Mouse (Mus musculus) hindbrain, embryonic 10.5 days (tissue): ENCODE results near the gene Mtor. TPM values are rescaled to one million over a fixed set of nuclear protein-coding genes. Genes with fewer than 3 reads are reported as not detected.

Experiments used
- DNase-seq: peaks from one replicate; pipeline ENCODE4 v3.0.0-alpha.2; 2017; ENCODE audit warnings: low spot score
- H3K27ac ChIP-seq: fragments of 300-500 bp; sonication (generic); 2 replicates; pipeline ENCODE4 v1.5.1; 2016; ENCODE audit warnings: mild to moderate bottlenecking, moderate library complexity
- H3K27me3 ChIP-seq: fragments of 300-500 bp; sonication (generic); 2 replicates; pipeline ENCODE4 v1.6.1; 2016; ENCODE audit warnings: mild to moderate bottlenecking; ENCODE audit not compliant: poor library complexity, insufficient read depth, severe bottlenecking
- H3K36me3 ChIP-seq: fragments of 300-500 bp; sonication (generic); 2 replicates; pipeline ENCODE4 v1.6.1; 2016; ENCODE audit warnings: mild to moderate bottlenecking, moderate library complexity
- H3K4me1 ChIP-seq: fragments of 300-500 bp; sonication (generic); replicated peaks from 2 replicates; pipeline ENCODE4 v1.6.1; 2016; ENCODE audit warnings: mild to moderate bottlenecking
- H3K4me3 ChIP-seq: fragments of 300-500 bp; sonication (generic); 2 replicates; pipeline ENCODE4 v1.5.1; 2016; ENCODE audit warnings: mild to moderate bottlenecking, moderate library complexity
- H3K9me3 ChIP-seq: fragments of 300-500 bp; sonication (generic); 2 replicates; pipeline ENCODE4 v1.6.1; 2016; ENCODE audit warnings: mild to moderate bottlenecking, moderate library complexity
- WGBS: fragments of 180-500 bp; shearing (Covaris S2); methylation state at CpG from one replicate; pipeline ENCODE4 v1.1.7; 2016; 5-methylcytosine and 5-hydroxymethylcytosine counted together
- polyA plus RNA-seq: library from polyadenylated mRNA; unstranded; fragments of >200 nt; fragmentation: Nextera tagmentation; extraction: Ambion mirVana; gene quantifications from 2 replicates; pipeline ENCODE4 v1.2.1, GENCODE M21; 2016

Mtor gene
- polyA plus RNA-seq, 1 experiment from 2014 or later = 25.3 TPM

DNA sequence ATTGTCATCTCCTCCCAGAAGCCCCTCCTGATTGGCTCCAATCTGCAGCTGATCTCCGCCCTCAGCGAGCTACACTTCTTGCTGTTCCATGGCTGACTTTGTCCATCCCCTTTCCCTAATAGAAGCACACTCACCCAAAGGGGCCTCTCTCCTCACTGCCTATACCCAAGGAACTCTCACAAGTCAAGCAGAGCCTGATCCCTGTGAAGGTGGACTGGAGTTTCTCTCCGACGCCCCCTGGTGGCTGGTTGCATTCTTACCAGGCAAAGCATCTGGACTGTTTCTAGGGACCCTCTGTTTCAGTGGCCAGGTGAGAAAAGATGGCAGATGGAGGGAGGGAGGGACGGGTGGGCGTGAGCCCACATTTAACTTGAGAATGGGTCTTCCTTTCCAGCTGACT is 18.7 kb upstream of the Mtor start:
- Histone ChIP-seq H3K36me3 (peaks cover 16% of the 10 kb centered on the region), H3K27me3 (0 out of 2 replicates have a peak, but pooled peaks cover 3% of the 10 kb centered on the region), H3K4me3 (no peak overlapping the region), H3K9me3 (no peaks in the 10 kb centered on the region), H3K27ac (0 out of 2 replicates have a peak overlapping the region, but pooled peaks have one; percentile 50), H3K4me1 (peaks cover 37% of the 10 kb centered on the region)
- 24% methylated on average over 6 of the region's 6 CpGs for WGBS
- DNase-seq = peak; percentile 79

DNA sequence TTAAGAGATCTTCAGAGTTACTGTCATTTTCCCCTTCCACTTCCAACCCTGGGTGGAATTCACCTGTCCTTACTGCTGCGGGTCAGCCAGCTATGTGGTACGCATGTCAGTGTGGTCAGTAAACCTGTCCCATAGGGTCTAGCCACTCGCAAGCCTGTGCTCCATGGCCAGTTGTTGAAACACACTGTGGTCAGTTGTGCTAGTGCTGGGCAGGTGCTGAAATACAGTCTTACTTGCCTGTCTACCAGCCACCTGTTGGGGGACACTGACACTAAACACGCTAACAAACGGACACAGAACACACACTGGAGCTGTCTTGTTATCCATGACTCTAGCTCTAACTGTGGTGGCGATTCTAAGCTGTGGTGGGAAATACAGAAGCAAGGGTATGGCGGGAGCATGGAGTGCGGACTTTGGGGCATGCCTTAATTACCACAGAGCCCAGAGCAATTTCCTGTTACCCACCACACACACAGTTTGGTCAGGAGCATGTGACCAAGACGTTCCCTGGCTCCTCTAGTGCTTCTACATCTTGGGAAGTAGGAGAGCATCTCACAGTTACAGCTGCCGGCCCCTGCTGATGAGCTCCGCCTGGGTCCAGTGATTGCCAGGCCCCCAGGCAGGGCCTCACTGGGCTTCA is 17.4 kb upstream of the Mtor start:
- H3K4me1 ChIP-seq = peaks cover 24% of the 10 kb centered on the region
- H3K9me3 ChIP-seq = no peaks in the 10 kb centered on the region
- no peak overlapping the region for H3K27ac ChIP-seq
- H3K36me3 ChIP-seq = peaks cover 24% of the 10 kb centered on the region
- WGBS = 90% methylated on average over 11 of the region's 11 CpGs
- 0 out of 2 replicates have a peak, but pooled peaks cover 3% of the 10 kb centered on the region for H3K27me3 ChIP-seq
- no peak overlapping the region for H3K4me3 ChIP-seq
- DNase-seq = no peak

DNA sequence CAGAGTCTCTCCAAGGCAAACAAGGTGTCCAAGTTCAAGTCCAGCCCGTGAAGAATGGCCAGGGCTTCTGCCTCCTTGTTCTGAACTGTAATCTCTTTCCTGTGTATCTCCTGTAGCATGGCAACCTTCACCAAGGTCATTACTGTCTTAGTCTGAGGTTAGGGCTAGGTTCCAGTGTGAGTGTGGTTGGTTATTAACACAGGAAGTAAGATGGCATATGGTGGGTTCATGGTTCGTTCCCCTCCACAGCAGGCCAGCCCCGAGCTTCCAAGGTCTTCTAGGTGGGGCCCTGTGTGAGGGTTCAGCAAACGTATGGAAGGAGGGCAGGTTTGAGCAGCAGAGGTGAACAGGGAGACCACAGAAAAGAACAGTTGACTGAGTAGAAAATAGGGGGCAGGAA is 15.9 kb upstream of the Mtor start:
- WGBS = 89% methylated on average over 4 of the region's 4 CpGs
- no peak overlapping the region for H3K4me3 ChIP-seq
- 0 out of 2 replicates have a peak, but pooled peaks cover 3% of the 10 kb centered on the region for H3K27me3 ChIP-seq
- peaks cover 30% of the 10 kb centered on the region for H3K36me3 ChIP-seq
- peaks cover 22% of the 10 kb centered on the region for H3K4me1 ChIP-seq
- H3K27ac ChIP-seq = no peak overlapping the region
- no peak for DNase-seq
- no peaks in the 10 kb centered on the region for H3K9me3 ChIP-seq

DNA sequence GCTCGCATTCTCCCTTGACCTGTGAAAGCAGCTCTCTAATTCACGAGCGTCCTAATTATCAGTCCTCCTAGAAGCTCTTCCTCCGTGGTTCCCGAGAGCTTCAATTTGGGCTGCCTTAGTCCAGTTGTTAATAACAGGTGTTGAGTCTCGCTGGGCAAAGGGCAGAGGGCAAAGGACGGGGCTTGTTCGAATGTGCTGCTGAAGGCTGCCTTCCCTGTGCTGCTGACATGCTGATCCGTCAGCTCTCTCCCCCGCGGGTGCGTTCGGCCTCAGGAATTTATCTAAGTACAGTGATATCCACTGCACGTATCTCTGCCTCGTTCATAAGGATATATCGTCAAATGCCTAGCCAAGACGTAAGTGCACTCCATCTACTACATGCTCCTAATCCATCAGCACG is 15.1 kb upstream of the Mtor start:
- DNase-seq = no peak
- Histone ChIP-seq H3K4me1 (peaks cover 20% of the 10 kb centered on the region), H3K4me3 (no peak overlapping the region), H3K27ac (no peak overlapping the region), H3K36me3 (peaks cover 30% of the 10 kb centered on the region), H3K27me3 (0 out of 2 replicates have a peak, but pooled peaks cover 3% of the 10 kb centered on the region), H3K9me3 (no peaks in the 10 kb centered on the region)
- WGBS = 83% methylated on average over 18 of the region's 18 CpGs

DNA sequence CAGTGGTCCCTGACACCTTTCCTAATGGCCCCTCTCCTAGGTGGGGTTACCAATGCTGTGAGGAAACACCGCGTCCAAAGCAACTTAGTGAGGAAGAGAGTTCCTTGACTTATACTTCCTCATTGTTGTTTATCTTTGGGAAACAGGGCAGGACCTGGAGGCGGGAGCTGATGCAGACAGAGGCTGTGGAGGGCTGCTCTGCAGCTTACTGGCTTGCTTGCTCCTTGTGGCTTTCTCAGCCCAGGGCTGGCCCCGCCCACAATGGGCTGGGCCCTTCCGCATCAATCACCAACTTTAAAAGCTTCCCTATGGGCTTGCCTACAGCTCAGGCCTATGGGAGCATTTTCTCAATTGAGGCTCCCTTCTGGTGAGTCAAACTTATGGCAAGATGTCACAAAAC is 14.6 kb upstream of the Mtor start:
- WGBS = 82% methylated on average over 5 of the region's 5 CpGs
- Histone ChIP-seq H3K4me3 (no peak overlapping the region), H3K36me3 (peaks cover 33% of the 10 kb centered on the region), H3K27ac (no peak overlapping the region), H3K4me1 (peaks cover 20% of the 10 kb centered on the region), H3K9me3 (no peaks in the 10 kb centered on the region), H3K27me3 (0 out of 2 replicates have a peak, but pooled peaks cover 3% of the 10 kb centered on the region)
- DNase-seq = no peak

DNA sequence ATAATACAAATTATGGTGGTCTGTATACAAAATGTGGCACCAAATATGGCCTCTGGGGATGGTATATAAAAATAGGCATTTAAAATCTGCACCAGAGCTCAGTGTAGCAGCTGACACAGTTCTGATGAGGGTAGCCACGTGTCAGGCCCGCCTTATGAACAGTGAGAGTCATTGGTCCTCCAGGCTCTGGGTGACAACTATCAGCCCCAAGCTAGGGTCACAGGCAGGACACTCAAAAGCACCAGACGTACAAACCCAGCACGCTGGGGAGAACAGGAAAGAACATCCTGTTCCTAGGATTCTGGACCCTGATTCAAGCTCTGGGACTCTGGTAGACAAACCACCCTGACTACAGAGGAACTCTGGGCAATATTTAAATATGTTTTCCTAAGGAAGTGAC is 13.9 kb upstream of the Mtor start:
- H3K27me3 ChIP-seq = no peaks in the 10 kb centered on the region
- no peak overlapping the region for H3K27ac ChIP-seq
- DNase-seq = no peak

DNA sequence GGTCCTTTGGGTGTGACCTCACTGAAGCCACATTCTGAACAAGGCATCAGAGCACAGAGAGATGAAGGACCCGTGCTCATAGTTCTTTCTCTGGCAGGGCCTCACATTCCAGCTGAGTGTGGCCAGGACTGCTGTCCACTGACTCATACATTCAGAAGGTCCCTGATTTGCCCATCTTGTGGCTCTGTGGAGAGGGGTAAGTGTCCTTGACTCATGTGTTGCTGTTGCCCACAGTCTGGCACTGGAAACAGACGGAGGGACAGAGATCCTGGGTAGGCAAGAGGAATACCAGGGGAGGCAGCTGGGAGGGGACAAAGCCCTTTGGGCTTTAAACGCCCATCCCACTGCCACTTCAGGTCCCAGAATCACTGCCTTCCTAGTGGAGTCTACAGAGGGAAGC is 13.3 kb upstream of the Mtor start:
- WGBS = 89% methylated on average over 3 of the region's 3 CpGs
- no peak for DNase-seq

More for the DNA sequence above, 13.9 kb upstream of the Mtor start:
- Histone ChIP-seq H3K36me3 (peaks cover 33% of the 10 kb centered on the region), H3K4me1 (peaks cover 14% of the 10 kb centered on the region), H3K4me3 (no peak overlapping the region), H3K9me3 (no peaks in the 10 kb centered on the region)
- 87% methylated on average over 4 of the region's 4 CpGs for WGBS

DNA sequence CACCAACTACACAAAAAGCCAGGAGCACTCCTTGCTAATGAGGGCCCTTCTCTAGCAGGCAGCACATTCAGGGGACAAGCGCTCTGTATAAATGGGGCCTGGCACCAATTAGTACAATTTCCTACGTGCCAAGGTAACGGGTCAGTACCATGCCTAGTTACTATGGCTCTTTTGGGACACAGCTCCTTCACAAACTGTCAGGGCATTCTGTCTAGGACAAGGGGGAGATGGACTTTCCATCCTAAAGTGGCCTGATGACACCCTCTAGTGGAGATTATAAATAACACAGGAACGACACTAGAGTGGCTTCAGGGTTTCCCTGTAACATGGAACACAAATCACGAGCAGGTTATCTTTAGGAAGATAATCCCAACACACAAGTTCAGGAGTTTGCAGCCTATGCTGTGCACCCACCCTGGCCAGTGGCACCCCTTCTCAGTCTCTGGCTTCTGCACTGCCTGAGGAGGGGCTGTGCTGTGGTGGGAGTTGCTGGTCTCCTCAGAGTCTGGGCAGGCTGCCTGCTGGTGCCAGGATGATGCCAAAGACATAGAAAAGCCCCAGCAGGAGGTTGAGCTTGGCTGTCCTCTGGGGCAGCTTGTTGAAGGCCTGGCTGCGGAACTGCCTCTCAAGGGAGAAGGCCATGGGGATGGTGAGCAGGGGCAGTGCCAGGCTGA is 12.6 kb upstream of the Mtor start:
- Histone ChIP-seq H3K4me3 (no peak overlapping the region), H3K9me3 (no peaks in the 10 kb centered on the region), H3K27me3 (no peaks in the 10 kb centered on the region), H3K27ac (0 out of 2 replicates have a peak overlapping the region, but pooled peaks have one; percentile 1), H3K36me3 (peaks cover 42% of the 10 kb centered on the region), H3K4me1 (0 out of 2 replicates have a peak, but pooled peaks cover 11% of the 10 kb centered on the region)
- no peak for DNase-seq
- 74% methylated on average over 6 of the region's 6 CpGs for WGBS

More for the DNA sequence above, 13.3 kb upstream of the Mtor start:
- peaks cover 11% of the 10 kb centered on the region; the same call in 1 of the 2 replicates for H3K4me1 ChIP-seq
- H3K9me3 ChIP-seq = no peaks in the 10 kb centered on the region
- no peak overlapping the region for H3K27ac ChIP-seq
- no peaks in the 10 kb centered on the region for H3K27me3 ChIP-seq
- peaks cover 35% of the 10 kb centered on the region for H3K36me3 ChIP-seq
- no peak overlapping the region for H3K4me3 ChIP-seq

DNA sequence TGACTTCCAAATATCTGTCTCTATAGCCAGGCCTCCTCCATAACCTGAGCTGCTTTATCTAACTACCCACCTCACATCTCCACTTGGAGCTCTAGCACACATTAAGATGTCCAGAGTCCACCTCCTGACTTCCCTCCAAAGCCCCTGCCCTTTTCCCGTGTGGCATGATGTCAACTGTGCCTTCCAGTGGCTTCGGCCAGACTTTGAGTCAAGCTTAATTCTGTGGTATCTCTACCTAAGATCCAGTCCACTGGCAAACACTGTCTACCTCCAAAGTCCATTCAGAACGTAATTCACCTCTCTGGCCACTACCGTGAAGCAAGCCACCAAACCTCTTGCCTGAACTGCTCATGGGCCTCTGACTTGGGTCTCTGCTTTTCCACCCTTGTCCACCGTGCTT is 6.5 kb upstream of the Mtor start:
- H3K9me3 ChIP-seq = no peaks in the 10 kb centered on the region
- 93% methylated on average over 5 of the region's 5 CpGs for WGBS
- H3K27ac ChIP-seq = no peak overlapping the region
- no peak for DNase-seq
- no peaks in the 10 kb centered on the region for H3K27me3 ChIP-seq
- H3K36me3 ChIP-seq = 0 out of 2 replicates have a peak, but pooled peaks cover 22% of the 10 kb centered on the region
- peaks cover 30% of the 10 kb centered on the region for H3K4me1 ChIP-seq
- H3K4me3 ChIP-seq = no peak overlapping the region

DNA sequence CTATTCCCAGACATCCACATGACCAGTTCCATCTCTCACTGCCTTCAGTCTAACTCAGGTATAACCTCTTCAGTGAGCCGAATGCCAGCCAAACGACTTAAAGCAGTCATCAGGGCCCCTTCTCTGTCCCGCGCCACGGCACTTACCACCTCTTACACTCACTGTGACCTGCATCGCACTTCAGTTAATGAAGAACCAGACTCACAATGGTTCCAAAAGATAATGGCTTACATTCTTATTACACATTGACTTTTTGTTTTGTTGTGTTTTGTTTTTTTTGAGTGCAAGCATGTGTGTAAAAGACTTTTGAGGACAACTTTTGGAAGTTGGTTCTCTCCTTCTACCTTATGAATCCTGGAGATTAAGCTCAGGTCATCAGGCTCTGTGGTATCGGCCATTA is 5.8 kb upstream of the Mtor start:
- DNase-seq = no peak
- H3K27ac ChIP-seq = no peak overlapping the region
- no peak overlapping the region for H3K4me3 ChIP-seq
- WGBS = 93% methylated on average over 7 of the region's 7 CpGs
- H3K27me3 ChIP-seq = no peaks in the 10 kb centered on the region
- 0 out of 2 replicates have a peak, but pooled peaks cover 22% of the 10 kb centered on the region for H3K36me3 ChIP-seq
- no peaks in the 10 kb centered on the region for H3K9me3 ChIP-seq
- H3K4me1 ChIP-seq = peaks cover 32% of the 10 kb centered on the region

DNA sequence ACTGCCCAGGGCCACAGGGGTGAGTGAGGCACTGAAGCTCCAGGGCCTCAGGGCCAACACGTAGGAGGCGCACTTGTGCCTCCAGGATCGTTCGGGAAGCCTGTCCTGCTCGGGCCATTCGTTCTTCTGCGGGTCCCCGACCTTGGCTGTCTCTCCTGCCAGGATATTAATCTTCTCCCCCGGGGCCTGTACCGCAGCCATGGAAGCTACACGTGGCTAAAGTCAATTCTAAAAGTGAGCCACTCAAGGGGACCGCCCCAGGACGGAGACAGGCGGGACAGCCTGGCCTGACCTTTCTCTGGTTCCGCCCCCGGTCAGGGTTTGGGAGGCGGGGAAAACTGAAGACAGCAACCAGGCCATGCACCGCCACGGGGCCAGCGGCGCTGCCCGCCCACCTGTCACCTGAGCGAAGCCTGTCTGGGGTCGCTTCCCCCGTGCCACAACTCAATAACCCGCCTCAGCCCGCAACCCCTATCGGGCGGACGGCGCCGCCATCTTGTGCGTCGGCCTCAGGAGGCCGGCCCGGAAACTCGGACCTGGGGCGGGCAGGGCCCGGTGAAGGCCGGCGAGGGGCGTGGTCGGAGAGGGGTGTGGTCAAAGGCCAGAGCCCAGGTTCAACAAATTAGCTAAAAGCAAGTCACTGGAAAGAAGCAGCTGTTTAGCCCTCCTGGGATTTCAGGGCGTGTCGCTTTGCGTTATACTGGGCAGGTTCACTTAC is 4.0 kb upstream of the Mtor start, which contains the start of gene Ubiad1:
Gene Ubiad1, minus strand, starts transcription at position 522 of the 718 bp plus-strand sequence.
- H3K4me3 ChIP-seq = peak within 1 kb of the TSS; percentile 92
- peak; percentile 89 for DNase-seq
- H3K4me1 ChIP-seq = peaks cover 39% of the 10 kb centered on the region
- H3K36me3 ChIP-seq = 0 out of 2 replicates have a peak, but pooled peaks cover 18% of the 10 kb centered on the region
- H3K9me3 ChIP-seq = no peaks in the 10 kb centered on the region
- peak within 1 kb of the TSS; percentile 90 for H3K27ac ChIP-seq
- no peaks in the 10 kb centered on the region for H3K27me3 ChIP-seq
- under 1% methylated on average over 46 of the region's 46 CpGs for WGBS

DNA sequence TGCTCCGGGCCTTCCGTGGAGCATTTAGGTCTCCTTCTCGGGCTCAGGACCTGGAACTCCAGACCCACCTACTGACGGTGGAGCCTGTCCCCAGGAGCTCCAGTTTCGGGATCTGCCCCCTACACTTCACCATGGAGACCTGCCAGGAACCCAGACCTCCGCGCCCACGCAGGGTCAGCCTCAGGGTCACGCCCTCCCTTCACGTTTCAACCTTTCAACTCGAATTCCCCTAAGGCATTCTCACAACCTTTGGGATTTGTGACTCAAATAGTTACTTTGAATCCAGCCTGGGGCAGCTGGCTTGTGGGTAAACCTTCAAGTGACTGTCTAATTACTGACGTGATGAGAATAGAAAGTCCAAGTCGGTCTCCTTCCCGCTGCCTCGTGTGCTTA is 438 bp downstream of the Mtor start:
- DNase-seq = no peak
- no peaks in the 10 kb centered on the region for H3K9me3 ChIP-seq
- under 1% methylated on average over 15 of the region's 15 CpGs for WGBS
- H3K36me3 ChIP-seq = peaks cover 22% of the 10 kb centered on the region
- H3K27me3 ChIP-seq = no peaks in the 10 kb centered on the region
- H3K27ac ChIP-seq = peak overlapping the region; percentile 94
- H3K4me3 ChIP-seq = peak overlapping the region; percentile 94
- peaks cover 30% of the 10 kb centered on the region for H3K4me1 ChIP-seq
